Mouse (Mus musculus) embryonic facial prominence, embryonic 13.5 days (tissue): ENCODE measurements around the gene Commd7. TPM values are rescaled to one million over a fixed set of nuclear protein-coding genes. Genes with fewer than 3 reads are reported as not detected.

Experiments used
- ATAC-seq: fragments of 200-750 bp; cut with Nextera tagmentation; 2 replicates; pipeline ENCODE4 v1.8.0; 2017; ENCODE audit warnings: low read depth; ENCODE audit not compliant: insufficient number of reproducible peaks, insufficient read depth, low FRiP score, low TSS enrichment
- H3K27ac ChIP-seq: fragments of 300-500 bp; sonication (generic); 2 replicates; pipeline ENCODE4 v1.5.1; 2015; ENCODE audit warnings: moderate library complexity, mild to moderate bottlenecking, inconsistent platforms
- H3K27me3 ChIP-seq: fragments of 300-500 bp; sonication (generic); 2 replicates; pipeline ENCODE4 v1.6.1; 2015; ENCODE audit warnings: mild to moderate bottlenecking, inconsistent platforms
- H3K36me3 ChIP-seq: fragments of 300-500 bp; sonication (generic); 2 replicates; pipeline ENCODE4 v1.6.1; 2015; ENCODE audit warnings: mild to moderate bottlenecking, inconsistent platforms
- H3K4me1 ChIP-seq: fragments of 300-500 bp; sonication (generic); 2 replicates; pipeline ENCODE4 v1.6.1; 2015; ENCODE audit warnings: inconsistent platforms
- H3K4me2 ChIP-seq: fragments of 300-500 bp; sonication (generic); 2 replicates; pipeline ENCODE4 v1.6.1; 2015; ENCODE audit warnings: moderate library complexity, mild to moderate bottlenecking, inconsistent platforms
- H3K4me3 ChIP-seq: fragments of 300-500 bp; sonication (generic); 2 replicates; pipeline ENCODE4 v1.5.1; 2015; ENCODE audit warnings: mild to moderate bottlenecking, inconsistent platforms
- H3K9ac ChIP-seq: fragments of 300-500 bp; sonication (generic); 2 replicates; pipeline ENCODE4 v1.6.1; 2015; ENCODE audit warnings: mild to moderate bottlenecking, inconsistent platforms
- H3K9me3 ChIP-seq: fragments of 300-500 bp; sonication (generic); 2 replicates; pipeline ENCODE4 v1.6.1; 2016; ENCODE audit warnings: inconsistent platforms
- WGBS: fragments of 180-500 bp; shearing (Covaris S2); methylation state at CpG from one replicate; pipeline ENCODE4 v1.1.7; 2015; ENCODE audit warnings: mixed read lengths; 5-methylcytosine and 5-hydroxymethylcytosine counted together
- polyA plus RNA-seq: library from polyadenylated mRNA; unstranded; fragments of >200 nt; fragmentation: Nextera tagmentation; extraction: Ambion mirVana; gene quantifications from 2 replicates; pipeline ENCODE4 v1.2.1, GENCODE M21; 2015

Commd7 gene
- polyA plus RNA-seq, 1 experiment from 2014 or later: 82.1 TPM

DNA sequence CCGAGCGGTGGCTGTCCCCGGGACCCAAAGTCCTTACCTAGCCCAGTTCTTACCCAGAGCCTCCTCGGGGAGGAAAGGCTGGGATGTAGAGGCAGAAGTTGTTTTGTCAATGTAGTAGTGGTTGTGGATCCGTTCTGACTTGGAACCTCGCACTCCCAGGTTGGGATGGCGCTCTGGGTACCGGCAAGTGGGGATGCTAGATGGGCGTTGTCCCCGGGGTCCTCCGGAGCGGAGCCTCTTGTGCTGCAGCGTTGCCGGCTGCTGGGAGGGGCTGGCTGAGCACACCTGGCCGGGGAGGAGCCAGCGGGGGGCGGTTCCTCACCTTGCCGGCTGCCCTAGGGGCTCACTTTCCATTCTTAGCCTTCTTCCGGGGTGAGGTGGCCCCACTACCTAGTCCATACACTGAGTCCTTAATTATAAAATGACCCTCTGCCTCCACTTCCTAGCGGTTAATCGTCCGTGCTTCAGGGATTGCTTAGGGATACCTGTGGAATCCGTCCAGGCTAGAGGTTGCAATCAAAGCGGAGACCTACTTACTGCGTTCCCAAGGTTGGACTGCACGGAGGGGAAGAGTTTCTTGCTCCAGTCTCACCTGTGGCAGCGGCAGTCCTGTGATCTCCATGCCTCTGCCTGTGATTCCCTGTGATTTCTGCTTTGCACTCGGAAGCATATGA, 17.6 kb upstream of the Commd7 start:
- Histone ChIP-seq H3K9me3 (no peaks in the 10 kb centered on the region), H3K4me2 (peak overlapping the region; percentile 94), H3K4me1 (peaks cover 21% of the 10 kb centered on the region), H3K9ac (peak overlapping the region; percentile 82), H3K36me3 (no peaks in the 10 kb centered on the region), H3K27ac (no peak overlapping the region), H3K4me3 (peak overlapping the region; percentile 82), H3K27me3 (peaks cover 3% of the 10 kb centered on the region; the same call in 1 of the 2 replicates)
- ATAC-seq: peak; percentile 38; the same call in 1 of the 2 replicates
- 1% methylated on average over 28 of the region's 28 CpGs for WGBS

GRCm38 (mm10) chr2:153649298-153650013, 16.9 kb upstream of the Commd7 start, which contains the start of gene Dnmt3b:
Gene Dnmt3b (plus strand): TSS chr2:153649450.
- ATAC-seq: peak; percentile 76
- Histone ChIP-seq H3K4me1 (peaks cover 21% of the 10 kb centered on the region), H3K9ac (peak within 1 kb of the TSS; percentile 82), H3K36me3 (no peaks in the 10 kb centered on the region), H3K27me3 (peaks cover 3% of the 10 kb centered on the region; the same call in 1 of the 2 replicates), H3K27ac (peak within 1 kb of the TSS; percentile 51; the same call in 1 of the 2 replicates), H3K9me3 (no peaks in the 10 kb centered on the region), H3K4me3 (peak within 1 kb of the TSS; percentile 82), H3K4me2 (peak within 1 kb of the TSS; percentile 94)
- WGBS: under 1% methylated on average over 81 of the region's 93 CpGs

DNA sequence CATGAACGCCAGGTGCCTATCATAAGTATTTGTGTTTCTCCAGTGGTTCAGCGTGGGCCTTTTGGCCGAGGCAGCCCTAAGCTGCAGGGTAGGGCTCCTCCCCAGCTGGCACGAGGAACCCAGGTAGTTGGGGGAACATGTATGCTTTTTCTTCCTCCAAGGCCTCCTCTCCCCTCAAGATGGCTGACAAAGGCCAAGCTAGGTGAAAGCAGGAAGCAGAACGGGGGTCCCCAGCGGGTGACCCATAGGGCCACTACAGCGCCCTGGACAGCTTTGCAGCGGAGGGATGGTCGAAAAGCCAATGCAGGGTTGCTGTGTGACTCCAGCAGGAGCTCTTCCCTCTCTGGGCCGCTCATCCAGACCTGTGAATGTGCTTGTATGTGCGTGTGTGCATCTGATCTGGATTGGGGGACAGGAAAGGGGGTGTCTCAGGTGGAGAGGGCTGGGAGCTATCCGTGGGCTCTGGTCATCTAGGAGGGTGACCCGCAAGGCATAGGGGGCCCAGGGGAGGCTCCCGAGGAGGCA, 16.3 kb upstream of the Commd7 start:
- Histone ChIP-seq H3K27ac (0 out of 2 replicates have a peak overlapping the region, but pooled peaks have one; percentile 51), H3K36me3 (no peaks in the 10 kb centered on the region), H3K27me3 (peaks cover 3% of the 10 kb centered on the region; the same call in 1 of the 2 replicates), H3K9ac (peak overlapping the region; percentile 82), H3K4me2 (peak overlapping the region; percentile 94), H3K4me1 (peaks cover 21% of the 10 kb centered on the region), H3K4me3 (peak overlapping the region; percentile 82), H3K9me3 (no peaks in the 10 kb centered on the region)
- 21% methylated on average over 14 of the region's 14 CpGs for WGBS
- no peak; the same call in 1 of the 2 replicates for ATAC-seq

- Histone ChIP-seq H3K9me3 (no peaks in the 10 kb centered on the region), H3K4me1 (no peaks in the 10 kb centered on the region), H3K27me3 (no peaks in the 10 kb centered on the region), H3K36me3 (no peaks in the 10 kb centered on the region), H3K9ac (no peak overlapping the region), H3K27ac (no peak overlapping the region), H3K4me2 (no peak overlapping the region), H3K4me3 (no peak overlapping the region)
- ATAC-seq: no peak
- WGBS: 36% methylated on average over 6 of the region's 6 CpGs
Observed at GRCm38 (mm10) chr2:153642999-153643398, 10.4 kb upstream of the Commd7 start.

- Histone ChIP-seq H3K4me1 (no peaks in the 10 kb centered on the region), H3K4me3 (no peak overlapping the region), H3K4me2 (no peak overlapping the region), H3K27me3 (no peaks in the 10 kb centered on the region), H3K27ac (no peak overlapping the region), H3K9ac (no peak overlapping the region), H3K36me3 (no peaks in the 10 kb centered on the region), H3K9me3 (no peaks in the 10 kb centered on the region)
- WGBS: 18% methylated on average over 3 of the region's 3 CpGs
- no peak for ATAC-seq
Observed at GRCm38 (mm10) chr2:153642496-153642895, 9.9 kb upstream of the Commd7 start.

DNA sequence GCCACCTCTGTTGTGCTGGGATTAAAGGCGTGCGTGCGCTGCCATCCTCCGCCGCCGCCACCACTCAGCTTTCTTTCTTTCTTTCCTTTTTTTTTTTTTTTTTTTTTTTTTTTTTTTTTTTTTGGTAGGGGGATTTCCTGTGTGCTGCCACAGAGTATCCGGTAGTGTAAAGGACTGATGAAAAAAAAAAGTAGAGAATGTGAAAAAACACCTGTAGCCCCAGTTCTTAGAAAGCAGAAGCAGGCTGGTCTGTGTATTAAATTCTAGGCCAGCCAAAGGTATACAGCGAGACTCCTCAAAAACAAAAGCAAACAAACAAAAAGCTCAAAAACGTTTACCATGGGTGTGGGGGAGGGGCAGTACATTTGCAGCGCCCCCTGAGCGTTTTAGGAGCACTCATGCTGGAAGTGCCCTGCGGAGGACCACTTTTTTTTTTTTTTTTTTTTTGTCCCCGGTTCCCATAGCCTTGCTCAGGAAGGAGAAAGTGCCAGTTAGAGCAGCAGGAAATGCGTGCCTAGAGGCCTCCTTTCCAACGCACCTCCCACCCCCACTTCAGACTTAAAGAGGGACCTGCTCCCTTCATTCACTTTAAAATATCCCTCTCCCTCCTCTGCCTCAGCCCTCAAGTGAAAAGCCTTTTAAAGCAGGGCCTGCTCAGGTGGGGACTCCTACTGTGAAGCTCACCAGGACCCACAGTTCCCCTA, 6.5 kb upstream of the Commd7 start:
- no peak for ATAC-seq
- Histone ChIP-seq H3K27me3 (no peaks in the 10 kb centered on the region), H3K4me3 (no peak overlapping the region), H3K9ac (no peak overlapping the region), H3K4me1 (no peaks in the 10 kb centered on the region), H3K27ac (no peak overlapping the region), H3K9me3 (no peaks in the 10 kb centered on the region), H3K36me3 (no peaks in the 10 kb centered on the region), H3K4me2 (no peak overlapping the region)
- WGBS: 21% methylated on average over 15 of the region's 15 CpGs

- H3K9me3 ChIP-seq: no peaks in the 10 kb centered on the region
- H3K9ac ChIP-seq: peak overlapping the region; percentile 90; the same call in 1 of the 2 replicates
- peaks cover 12% of the 10 kb centered on the region for H3K36me3 ChIP-seq
- peak overlapping the region; percentile 77; the same call in 1 of the 2 replicates for H3K4me3 ChIP-seq
- WGBS: 88% methylated on average over 5 of the region's 5 CpGs
- H3K27ac ChIP-seq: peak overlapping the region; percentile 92
- no peak for ATAC-seq
- H3K4me2 ChIP-seq: peak overlapping the region; percentile 74; the same call in 1 of the 2 replicates
- peaks cover 16% of the 10 kb centered on the region for H3K4me1 ChIP-seq
- no peaks in the 10 kb centered on the region for H3K27me3 ChIP-seq
Observed at GRCm38 (mm10) chr2:153633259-153633658, 678 bp upstream of the Commd7 start.

GRCm38 (mm10) chr2:153632871-153633226, 268 bp upstream of the Commd7 start:
- WGBS: 32% methylated on average over 2 of the region's 2 CpGs

DNA sequence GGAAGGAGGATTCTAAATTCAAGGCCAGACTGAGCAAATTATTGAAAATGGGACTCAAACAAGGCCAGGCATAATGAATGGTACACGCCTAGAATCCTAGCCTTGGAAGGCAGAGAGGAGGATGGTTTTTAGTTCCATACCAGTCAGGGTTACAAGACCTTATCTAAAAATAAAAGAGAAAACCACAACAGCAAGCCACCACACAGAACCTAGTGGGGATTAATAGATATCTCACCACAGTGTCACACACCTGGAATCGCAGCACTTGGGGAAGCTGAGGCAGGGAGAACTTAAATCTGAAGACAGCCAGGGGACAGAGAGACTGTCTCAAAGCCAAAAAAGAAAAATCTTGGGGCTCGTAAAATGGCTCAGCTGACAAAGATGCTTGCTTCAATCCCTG, 1.6 kb downstream of the Commd7 start:
- Histone ChIP-seq H3K36me3 (peaks cover 34% of the 10 kb centered on the region), H3K9me3 (no peaks in the 10 kb centered on the region), H3K27me3 (no peaks in the 10 kb centered on the region), H3K27ac (no peak overlapping the region), H3K4me2 (no peak overlapping the region), H3K9ac (no peak overlapping the region), H3K4me1 (peaks cover 16% of the 10 kb centered on the region), H3K4me3 (no peak overlapping the region)
- no peak for ATAC-seq
- 90% methylated on average over 3 of the region's 3 CpGs for WGBS

More at GRCm38 (mm10) chr2:153632871-153633226, 268 bp upstream of the Commd7 start:
- no peaks in the 10 kb centered on the region for H3K27me3 ChIP-seq
- H3K27ac ChIP-seq: peak overlapping the region; percentile 92
- no peaks in the 10 kb centered on the region for H3K9me3 ChIP-seq
- ATAC-seq: no peak
- peak overlapping the region; percentile 74 for H3K4me2 ChIP-seq
- H3K36me3 ChIP-seq: peaks cover 16% of the 10 kb centered on the region
- H3K9ac ChIP-seq: peak overlapping the region; percentile 90
- H3K4me3 ChIP-seq: peak overlapping the region; percentile 77
- H3K4me1 ChIP-seq: peaks cover 16% of the 10 kb centered on the region

DNA sequence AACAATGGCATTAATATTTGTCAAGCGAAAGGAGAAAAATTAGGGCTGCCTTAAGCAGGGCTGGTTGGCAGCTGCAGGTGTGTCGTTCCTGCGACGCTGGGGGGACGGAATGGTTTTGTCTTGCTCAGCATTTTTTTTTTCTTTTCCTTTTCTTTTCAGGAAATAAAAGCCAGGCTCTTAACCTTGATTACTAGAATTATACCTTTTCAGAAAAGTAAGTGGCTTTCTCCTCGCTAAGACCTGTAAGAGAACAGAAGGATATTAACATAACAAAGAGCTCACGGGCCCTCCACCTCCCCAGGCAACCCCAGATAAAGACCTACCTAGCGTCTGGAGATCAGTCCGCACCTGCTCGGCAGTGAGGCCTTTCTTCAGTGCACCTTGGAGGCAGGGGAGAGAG, 10.1 kb downstream of the Commd7 start:
- Histone ChIP-seq H3K27me3 (no peaks in the 10 kb centered on the region), H3K4me1 (no peaks in the 10 kb centered on the region), H3K27ac (no peak overlapping the region), H3K9ac (no peak overlapping the region), H3K4me3 (no peak overlapping the region), H3K36me3 (peaks cover 94% of the 10 kb centered on the region), H3K4me2 (no peak overlapping the region), H3K9me3 (no peaks in the 10 kb centered on the region)
- WGBS: 59% methylated on average over 10 of the region's 10 CpGs
- ATAC-seq: no peak

- no peak overlapping the region for H3K4me2 ChIP-seq
- no peak for ATAC-seq
- H3K4me3 ChIP-seq: no peak overlapping the region
- H3K4me1 ChIP-seq: no peaks in the 10 kb centered on the region
- no peaks in the 10 kb centered on the region for H3K27me3 ChIP-seq
- H3K9ac ChIP-seq: no peak overlapping the region
- H3K9me3 ChIP-seq: no peaks in the 10 kb centered on the region
- no peak overlapping the region for H3K27ac ChIP-seq
- peaks cover 77% of the 10 kb centered on the region for H3K36me3 ChIP-seq
- 84% methylated on average over 10 of the region's 10 CpGs for WGBS
Observed at GRCm38 (mm10) chr2:153618889-153619288, 13.7 kb downstream of the Commd7 start.
